Mouse (Mus musculus) CD4-positive naive resting alpha-beta T cell, adult 76 days (primary cell): ENCODE results near the gene AI481877. TPM values are rescaled to one million over a fixed set of nuclear protein-coding genes. Genes with fewer than 3 reads are reported as not detected.

Experiments
- total RNA-seq: library from RNA; stranded (reverse); gene quantifications from one replicate; pipeline ENCODE4 v1.2.4, GENCODE M21; 2023

Gene AI481877
- total RNA-seq: not detected

GRCm38 (mm10) chr4:59138507-59139033 is at the start of gene AI481877:
AI481877 (minus strand) TSS chr4:59138983.

GRCm38 (mm10) chr4:59034918-59035785 is 103.6 kb downstream of the AI481877 start, which contains the start of gene Gng10:
Gng10 (plus strand) TSS chr4:59035088.

GRCm38 (mm10) chr4:59002948-59003805 is 135.6 kb downstream of the AI481877 start, which contains the start of gene Gm20503:
Gm20503 (plus strand) TSS chr4:59003210.

GRCm38 (mm10) chr4:58994762-58995161 is 144.0 kb downstream of the AI481877 start, which contains the start of gene Dnajc25:
Dnajc25 (plus strand) TSS chr4:58995062.

Other genes starting within 250 kb of the AI481877 start
- 85.3 TPM for gene Ecpas, start 226.2 kb downstream of the AI481877 start, total RNA-seq
- not detected for gene Zkscan16, start 195.4 kb downstream of the AI481877 start, total RNA-seq
- gene Ptgr1, start 151.9 kb downstream of the AI481877 start, total RNA-seq: 1.4 TPM
- gene Dnajc25, start 143.9 kb downstream of the AI481877 start, total RNA-seq: 8.5 TPM
- gene Gm20503, start 135.8 kb downstream of the AI481877 start, total RNA-seq: not detected
- 34.7 TPM for gene Gng10, start 103.9 kb downstream of the AI481877 start, total RNA-seq
- 386 TPM for gene Ugcg, start 50.3 kb upstream of the AI481877 start, total RNA-seq